Mouse (Mus musculus) bone marrow, adult 2 months (tissue): Measurements from ENCODE around the gene Slc6a18.

Experiments
- CTCF ChIP-seq: fragments of 200-500 bp; IDR thresholded peaks from 2 replicates; pipeline ENCODE4 v1.5.1; 2011; ENCODE audit warnings: low read length, control low read depth; ENCODE audit not compliant: control insufficient read depth, insufficient read depth
- POLR2A ChIP-seq: fragments of 200-500 bp; IDR thresholded peaks from 2 replicates; pipeline ENCODE4 v1.6.1; 2011; ENCODE audit warnings: low read depth, mild to moderate bottlenecking, control low read depth, low read length, borderline replicate concordance; ENCODE audit not compliant: control insufficient read depth

DNA sequence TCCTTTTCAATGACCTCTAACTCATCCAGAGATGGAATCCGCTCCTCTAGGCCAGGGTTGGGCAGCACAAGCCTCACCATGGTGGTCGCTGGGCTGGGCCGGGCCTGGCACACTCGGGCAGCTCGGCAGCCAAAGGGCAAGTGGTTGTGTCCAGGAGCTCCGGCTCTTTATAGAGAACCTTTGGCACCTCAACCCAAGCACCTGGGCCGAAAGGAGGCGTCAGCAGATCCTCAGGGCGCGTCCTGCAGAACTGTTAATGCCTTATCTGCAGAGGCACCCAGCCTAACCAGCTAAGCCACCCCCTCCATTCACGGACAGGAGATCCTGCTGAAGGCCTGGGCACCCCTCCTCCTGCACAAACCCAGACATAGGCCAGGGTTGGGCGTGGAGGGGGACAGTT is 22.7 kb upstream of the Slc6a18 start:
- no peak for TF ChIP-seq CTCF
- no peak for TF ChIP-seq POLR2A
